Mouse (Mus musculus) spleen, postnatal 36 days (tissue): ENCODE measurements around the gene Umodl1.

ENCODE experiments used
- DNase-seq, 2 experiments: peaks; one replicate each; pipeline ENCODE4 v3.0.0; 2022; ENCODE audit warnings: low spot score in 2 of 2, mixed read lengths in 1 of 2

Gene Umodl1

DNA sequence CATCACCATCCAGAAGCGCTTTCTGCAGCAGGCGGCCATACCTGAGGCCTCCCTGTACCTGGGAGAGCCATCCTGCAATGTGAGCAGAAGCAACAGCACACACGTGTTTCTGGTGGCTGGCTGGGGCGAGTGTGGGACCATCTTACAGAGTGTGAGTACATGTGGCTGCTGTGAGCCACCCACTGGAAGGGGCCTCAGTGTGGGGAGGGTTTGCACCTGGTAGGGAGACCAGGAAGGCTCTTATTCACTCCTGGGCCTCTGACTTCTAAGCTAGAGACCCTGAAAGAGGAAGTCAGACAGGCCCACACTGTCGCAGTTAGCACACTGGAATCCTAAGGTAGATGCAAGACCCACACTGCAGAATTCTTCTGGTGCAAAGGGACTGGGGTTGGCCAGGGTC, 41.9 kb downstream of the Umodl1 start:
- no peak for DNase-seq

DNA sequence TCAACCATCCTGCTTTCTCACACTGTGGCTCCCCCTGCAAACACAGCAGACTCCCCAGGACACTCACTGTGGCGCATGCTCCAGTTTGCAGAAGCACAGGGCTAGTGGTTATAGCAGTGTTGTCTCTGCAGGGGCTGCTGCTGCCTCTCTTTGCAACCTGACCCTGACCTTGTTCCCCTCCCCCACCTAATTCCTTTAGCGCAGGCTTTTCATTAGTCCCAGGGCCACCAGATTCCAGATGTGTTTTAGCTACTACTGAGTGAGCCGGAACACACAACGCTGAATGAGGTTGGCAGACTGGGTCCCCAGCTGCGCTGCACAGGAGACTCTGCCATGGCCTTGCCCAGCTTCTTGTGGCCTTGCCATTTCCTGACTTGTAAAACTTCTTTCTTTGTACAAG, 46.5 kb downstream of the Umodl1 start:
- DNase-seq = no peak

- DNase-seq = no peak
Measured at GRCm38 (mm10) chr17:31002613-31003012, 48.2 kb downstream of the Umodl1 start.

GRCm38 (mm10) chr17:31005284-31005683, 50.8 kb downstream of the Umodl1 start:
- no peak for DNase-seq

DNA sequence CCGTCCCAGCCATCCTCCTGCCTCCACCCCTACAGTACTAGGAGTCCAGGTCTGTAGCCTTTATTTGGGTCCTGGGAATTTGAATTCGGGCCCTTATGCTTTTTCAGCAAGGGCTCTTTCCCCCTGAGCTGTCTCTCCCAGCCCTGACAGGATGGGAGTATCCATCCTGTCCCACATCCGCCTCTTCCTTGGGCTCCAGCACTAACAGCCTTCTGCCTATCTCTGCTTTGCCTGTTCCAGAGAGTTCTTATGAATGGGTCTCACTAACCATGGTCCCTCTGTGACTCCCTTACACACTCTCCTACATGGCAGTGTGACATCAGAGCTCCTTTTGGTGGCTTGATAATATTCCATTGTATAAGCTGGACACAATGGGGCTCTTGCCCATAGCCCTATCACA, 52.9 kb downstream of the Umodl1 start:
- no peak for DNase-seq

- DNase-seq = no peak
Measured at GRCm38 (mm10) chr17:31008416-31008815, 54.0 kb downstream of the Umodl1 start.

- peak; percentile 22 to 49 for DNase-seq
Measured at GRCm38 (mm10) chr17:31011551-31012394, 57.3 kb downstream of the Umodl1 start.

DNA sequence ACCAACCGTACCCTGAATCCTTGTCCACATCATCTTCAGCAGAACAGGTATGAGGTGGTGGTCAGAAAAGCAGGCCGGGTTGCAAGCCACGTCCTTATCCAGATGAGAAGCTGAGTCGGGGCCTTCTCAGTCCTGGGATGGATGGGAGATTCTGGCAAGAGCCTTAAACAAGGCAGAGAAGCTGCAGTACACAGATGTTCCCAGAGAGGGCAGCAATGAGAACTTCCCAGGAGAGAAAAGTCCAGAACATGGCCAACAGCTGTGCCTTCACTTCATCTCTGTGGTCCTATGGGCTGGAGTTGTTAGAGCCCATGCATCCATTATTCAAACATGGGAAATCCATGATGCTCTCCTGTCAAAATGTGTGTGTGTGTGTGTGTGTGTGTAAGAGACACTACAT, 63.8 kb downstream of the Umodl1 start:
- peak; percentile 36 to 52 for DNase-seq

DNA sequence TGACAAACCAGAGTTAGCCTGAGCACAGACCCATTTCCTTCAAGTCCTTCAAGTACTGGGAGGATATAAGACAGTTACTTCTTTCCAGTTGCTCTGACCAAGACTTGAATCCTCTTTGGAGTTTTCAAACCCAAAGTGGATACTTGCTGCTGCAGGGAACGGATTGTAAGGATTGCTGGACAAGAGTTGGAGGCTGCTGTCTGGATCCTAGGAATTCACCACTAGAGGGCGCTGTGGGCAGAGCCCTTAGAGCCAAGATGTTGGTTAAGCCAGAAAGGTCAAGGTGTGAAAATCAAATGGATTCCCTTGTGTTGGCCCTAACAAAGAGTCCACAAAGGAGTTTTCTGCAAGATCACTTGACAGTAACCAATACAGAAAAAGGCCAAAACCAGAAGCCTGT, 65.1 kb downstream of the Umodl1 start:
- peak; percentile 36 to 67 for DNase-seq

GRCm38 (mm10) chr17:31020078-31020477, 65.6 kb downstream of the Umodl1 start:
- no peak for DNase-seq

GRCm38 (mm10) chr17:31021276-31021675, 66.8 kb downstream of the Umodl1 start:
- DNase-seq = no peak

- no peak for DNase-seq
Measured at GRCm38 (mm10) chr17:31024125-31024781, 69.8 kb downstream of the Umodl1 start.

DNA sequence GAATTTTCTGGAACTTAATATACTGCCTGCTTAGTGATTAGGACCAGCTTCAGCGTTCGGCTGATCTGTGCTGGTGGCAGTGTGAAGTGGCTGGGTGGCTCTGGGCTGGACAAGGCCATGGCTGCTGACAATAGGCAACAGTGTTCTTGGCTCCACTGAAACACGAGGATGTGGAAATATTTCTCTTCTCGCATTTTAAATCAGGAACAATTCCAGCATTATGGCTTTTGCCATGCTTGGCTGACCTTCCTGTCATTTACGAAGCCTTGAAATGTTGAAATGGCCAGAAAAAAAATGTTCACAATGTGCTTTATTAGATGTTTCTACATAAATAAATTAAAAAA, 70.3 kb downstream of the Umodl1 start:
- no peak for DNase-seq

- no peak for DNase-seq
Measured at GRCm38 (mm10) chr17:31026986-31027385, 72.5 kb downstream of the Umodl1 start.

DNA sequence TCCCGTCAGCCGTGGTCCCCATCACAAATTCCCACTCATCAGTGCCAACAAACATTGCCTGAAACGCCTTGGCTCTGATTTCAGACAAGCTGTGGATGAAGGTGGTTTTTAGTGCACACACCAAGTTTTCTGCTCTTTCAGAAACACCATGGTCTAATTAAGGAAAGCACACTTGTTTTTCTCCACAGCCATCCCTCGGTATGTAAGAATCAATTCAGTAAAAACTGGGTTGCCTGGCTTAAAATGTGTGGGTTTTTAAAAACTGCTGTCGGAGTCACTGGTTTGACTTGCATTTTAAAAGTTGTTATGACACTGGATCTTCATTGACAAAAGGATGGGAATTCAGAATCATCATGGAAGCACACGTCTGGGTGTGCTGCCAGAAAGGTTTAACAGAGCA, 73.3 kb downstream of the Umodl1 start:
- no peak for DNase-seq

DNA sequence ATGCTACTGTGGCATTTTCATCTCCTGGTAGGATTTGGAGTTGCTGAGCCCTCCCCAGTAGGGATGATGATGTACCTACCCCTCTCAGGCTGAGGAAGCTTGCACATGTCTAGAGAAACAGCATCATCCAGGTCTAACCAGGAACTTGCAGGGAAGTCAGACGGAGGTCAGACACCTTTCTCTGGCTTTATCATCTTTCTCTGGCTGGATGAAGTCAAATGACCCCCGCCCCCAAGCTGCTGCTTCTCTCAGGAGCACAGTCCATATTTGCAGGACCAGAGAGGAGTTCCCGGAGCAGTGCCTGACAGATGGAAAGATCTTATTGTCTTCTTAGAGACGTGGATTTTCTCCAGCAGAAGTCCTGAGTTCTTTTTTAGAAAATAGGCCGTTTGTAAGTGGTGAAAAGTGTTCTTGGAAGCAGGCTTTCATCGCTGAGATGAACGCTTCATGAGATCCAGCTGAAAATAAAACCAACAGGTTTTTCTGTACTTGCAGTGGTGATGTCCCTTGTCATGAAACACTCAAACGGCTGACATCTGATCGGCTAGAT, 74.5 kb downstream of the Umodl1 start:
- no peak for DNase-seq

- DNase-seq = no peak
Measured at GRCm38 (mm10) chr17:31029407-31029806, 75.0 kb downstream of the Umodl1 start.

GRCm38 (mm10) chr17:31032341-31032740, 77.9 kb downstream of the Umodl1 start:
- no peak for DNase-seq

GRCm38 (mm10) chr17:31033251-31033650, 78.8 kb downstream of the Umodl1 start:
- no peak for DNase-seq

GRCm38 (mm10) chr17:31034165-31034564, 79.7 kb downstream of the Umodl1 start:
- DNase-seq = peak; percentile 16 to 36

GRCm38 (mm10) chr17:31034674-31035356, 80.4 kb downstream of the Umodl1 start:
- DNase-seq = no peak

- DNase-seq = no peak
Measured at GRCm38 (mm10) chr17:31036168-31036876, 81.9 kb downstream of the Umodl1 start.
